ENCODE assay signal across 8 mouse cellular contexts in the genomic region with DNA sequence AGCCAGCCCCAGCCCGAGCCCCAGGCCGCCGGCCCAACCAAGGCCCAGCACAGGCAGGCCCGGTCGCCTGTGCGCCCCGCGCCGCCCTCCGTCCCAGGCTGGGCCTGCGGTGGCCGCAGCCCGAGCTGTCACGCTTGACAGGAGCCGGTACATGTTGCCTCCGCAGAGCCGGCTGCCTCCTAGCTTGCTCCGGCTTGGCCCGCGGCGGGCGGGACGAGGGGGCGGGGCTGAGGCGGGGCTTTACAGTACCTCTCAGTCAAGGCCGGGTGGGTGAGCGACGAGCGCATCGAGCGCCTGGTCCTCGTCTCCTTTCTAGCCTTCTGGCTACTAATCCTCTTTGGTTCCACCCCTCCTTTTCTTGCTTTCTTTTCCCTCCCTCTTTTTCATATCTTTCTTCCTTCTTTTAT. TPM values are rescaled to one million over a fixed set of nuclear protein-coding genes. Genes with fewer than 3 reads are reported as not detected.
DNase-seq lines count a peak whose midpoint lies in the region; ATAC-seq lines count a peak whose summit lies in the region.

A gene (minus strand): TSS at position 246 of the 407 bp plus-strand sequence.

- peak; percentile 81 for ATAC-seq in frontal cortex, adult (ENCODE audit: low TSS enrichment)

- peaks cover 18% of the 10 kb centered on the region for H3K4me1 ChIP-seq in hindbrain, embryonic 10.5 days (replicated peaks)

- WGBS in hindbrain, embryonic 10.5 days: under 1% methylated on average over 32 of the region's 32 CpGs

- peaks cover 4% of the 10 kb centered on the region for H3K36me3 ChIP-seq in hindbrain, embryonic 10.5 days

- H3K27ac ChIP-seq in hindbrain, embryonic 10.5 days: peak within 1 kb of the TSS; percentile 93

- DNase-seq in MEL-GATA-1-ER (ENCODE audit: extremely low read depth, low read depth): peak; percentile 89
- DNase-seq in cerebellum, adult 8-10 months: peak; percentile 95
- DNase-seq in hindbrain, embryonic 10.5 days (ENCODE audit: low spot score): peak; percentile 95
- DNase-seq in layer of hippocampus, postnatal 10 days (ENCODE audit: low spot score in 2 of 2): peak; percentile 92 to 95
- DNase-seq in lung, postnatal 10 days: peak; percentile 98
- DNase-seq in ovary, postnatal 36 days (ENCODE audit: low spot score): peak; percentile 94
- peak; percentile 94 for DNase-seq in thymus, postnatal 25 days

- H3K27me3 ChIP-seq in hindbrain, embryonic 10.5 days (ENCODE audit: insufficient read depth, poor library complexity, severe bottlenecking): no peaks in the 10 kb centered on the region

- peak within 1 kb of the TSS; percentile 78 for H3K4me3 ChIP-seq in hindbrain, embryonic 10.5 days

- no peaks in the 10 kb centered on the region for H3K9me3 ChIP-seq in hindbrain, embryonic 10.5 days

RNA-seq across cellular contexts. Expression of the gene that starts here (rescaled TPM):
- 8.6 and 9.4 TPM in 2 replicates for polyA plus RNA-seq in hindbrain, embryonic 10.5 days (2016; fragmentation: Nextera tagmentation; extraction: Ambion mirVana)
- 10 to 100 TPM; 15.8 to 16.3 TPM for total RNA-seq in layer of hippocampus, postnatal 10 days (2021)

Comparison
In these comparisons a context has a peak if more than half of its experiments do, and no peak if none do; other contexts are left out.
1. Peak in every context shown above with its lines: DNase-seq, ATAC-seq, H3K4me3 ChIP-seq and H3K27ac ChIP-seq.